Mouse (Mus musculus): ENCODE data around the gene Gm21680.
"Not testable (repeated sequence)": the region's sequence is repeated elsewhere in the genome, so short reads cannot be mapped to it uniquely, and the experiment has no call there.

Gm21680 gene

GRCm38 (mm10) chr5:25972563-25972962 lies at the start of gene Gm21680:
Gene Gm21680, minus strand, starts transcription at chr5:25972663.
- in situ Hi-C loops (cut with MboI, MseI) = not testable (repeated sequence)

DNA sequence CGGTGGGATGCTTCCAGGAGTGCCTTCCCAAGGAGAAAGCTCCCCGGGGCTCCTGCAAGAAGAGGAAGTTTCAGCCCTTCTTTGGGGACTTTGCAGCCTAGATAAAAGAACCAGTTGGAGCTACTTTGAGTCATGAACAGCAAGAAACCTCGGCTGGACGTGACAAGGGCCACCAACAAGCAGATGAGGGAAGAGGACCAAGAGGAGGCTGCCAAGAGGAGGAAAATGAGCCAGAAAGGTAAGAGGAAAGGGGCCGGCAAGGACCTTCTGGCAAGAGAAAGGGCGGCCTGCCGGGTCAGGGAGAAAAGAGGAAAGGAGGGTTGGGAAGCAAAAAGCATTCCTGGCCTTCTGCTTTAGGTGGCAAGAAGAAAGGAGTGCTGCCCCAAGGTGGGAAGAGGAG lies 35.2 kb upstream of the Gm21680 start:
- in situ Hi-C loops (cut with MboI, MseI) = loop anchor here (5.0 kb wide), 1 partner anchor 50 kb away; no protein-coding TSS in a partner anchor

DNA sequence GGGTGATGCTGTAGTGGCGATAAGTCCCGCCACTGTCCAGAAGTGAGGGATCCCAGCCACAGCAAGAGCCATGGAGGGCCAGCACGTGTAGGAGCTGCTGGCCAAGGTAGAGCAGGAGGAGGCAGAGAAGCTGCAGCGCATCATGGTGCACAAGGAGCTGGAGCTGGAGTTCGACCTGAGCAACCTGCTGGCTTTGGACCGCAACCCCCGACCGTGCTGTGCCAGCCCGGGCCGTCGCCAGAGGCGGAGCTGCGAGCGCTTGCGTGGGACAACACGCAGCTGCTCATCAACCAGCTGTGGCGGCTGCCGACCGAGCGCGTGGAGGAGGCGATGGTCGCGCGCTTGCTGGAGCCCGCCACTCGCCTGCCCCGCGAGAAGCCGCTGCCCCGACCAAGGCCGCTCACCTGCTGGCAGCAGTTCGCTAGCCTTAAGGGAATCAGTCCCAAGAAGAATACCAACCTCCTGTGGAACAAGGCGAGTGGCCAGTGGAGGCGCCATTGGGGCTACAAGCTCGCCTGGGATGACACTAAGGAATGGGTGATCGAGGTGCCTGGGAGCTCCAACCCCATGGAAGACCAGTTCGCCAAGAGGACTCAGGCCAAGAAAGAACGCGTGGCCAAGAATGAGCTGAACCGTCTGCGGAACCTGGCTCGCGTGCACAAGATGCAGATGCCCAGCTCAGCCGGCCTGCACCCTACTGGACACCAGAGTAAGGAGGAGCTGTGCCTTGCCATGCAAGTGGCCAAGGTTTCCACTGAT lies 34.7 kb upstream of the Gm21680 start:
- in situ Hi-C loops (cut with MboI, MseI) = loop anchor here (5.0 kb wide), 1 partner anchor 50 kb away; no protein-coding TSS in a partner anchor

GRCm38 (mm10) chr5:26004698-26005097 lies 32.2 kb upstream of the Gm21680 start, which contains the start of gene Gm1979:
Gene Gm1979, minus strand, starts transcription at chr5:26004798.
- in situ Hi-C loops (cut with MboI, MseI) = loop anchor here (5.0 kb wide), 1 partner anchor 47 kb away; no protein-coding TSS in a partner anchor

- in situ Hi-C loops (cut with MboI, MseI) = not testable (repeated sequence)
These were observed 16.1 kb upstream of the Gm21680 start, which contains the start of gene Gm21698 for GRCm38 (mm10) chr5:25988550-25988949. Gene Gm21698, minus strand, starts transcription at chr5:25988650.

- in situ Hi-C loops (cut with MboI, MseI) = loop anchor here (5.0 kb wide), 1 partner anchor 50 kb away; no protein-coding TSS in a partner anchor
These were observed 15.4 kb downstream of the Gm21680 start for GRCm38 (mm10) chr5:25957050-25957449.

DNA sequence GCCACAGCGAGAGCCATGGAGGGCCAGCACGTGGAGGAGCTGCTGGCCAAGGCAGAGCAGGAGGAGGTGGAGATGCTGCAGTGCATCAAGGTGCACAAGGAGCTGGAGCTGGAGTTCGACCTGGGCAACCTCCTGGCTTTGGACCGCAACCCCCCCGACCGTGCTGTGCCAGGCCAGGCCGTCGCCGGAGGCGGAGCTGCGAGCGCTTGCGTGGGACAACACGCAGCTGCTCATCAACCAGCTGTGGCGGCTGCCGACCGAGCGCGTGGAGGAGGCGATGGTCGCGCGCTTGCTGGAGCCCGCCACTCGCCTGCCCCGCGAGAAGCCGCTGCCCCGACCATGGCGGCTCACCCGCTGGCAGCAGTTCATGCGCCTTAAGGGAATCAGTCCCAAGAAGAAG lies 15.9 kb downstream of the Gm21680 start:
- in situ Hi-C loops (cut with MboI, MseI) = loop anchor here (5.0 kb wide), 1 partner anchor 51 kb away; no protein-coding TSS in a partner anchor

- in situ Hi-C loops (cut with MboI, MseI) = not testable (repeated sequence)
These were observed 18.1 kb downstream of the Gm21680 start, which contains the start of gene Gm21671 for GRCm38 (mm10) chr5:25954317-25954716. Gene Gm21671, minus strand, starts transcription at chr5:25954417.

- in situ Hi-C loops (cut with MboI, MseI) = loop anchor here (5.0 kb wide), 1 partner anchor 87 kb away; no protein-coding TSS in a partner anchor
These were observed 27.1 kb downstream of the Gm21680 start for GRCm38 (mm10) chr5:25945391-25945790.

GRCm38 (mm10) chr5:25942281-25942680 lies 30.2 kb downstream of the Gm21680 start, which contains the start of gene Gm21663:
Gene Gm21663, minus strand, starts transcription at chr5:25942381.
- in situ Hi-C loops (cut with MboI, MseI) = loop anchor here (5.0 kb wide), 1 partner anchor 160 kb away; no protein-coding TSS in a partner anchor
